ENCODE assay signal across 19 mouse cellular contexts in the genomic region with DNA sequence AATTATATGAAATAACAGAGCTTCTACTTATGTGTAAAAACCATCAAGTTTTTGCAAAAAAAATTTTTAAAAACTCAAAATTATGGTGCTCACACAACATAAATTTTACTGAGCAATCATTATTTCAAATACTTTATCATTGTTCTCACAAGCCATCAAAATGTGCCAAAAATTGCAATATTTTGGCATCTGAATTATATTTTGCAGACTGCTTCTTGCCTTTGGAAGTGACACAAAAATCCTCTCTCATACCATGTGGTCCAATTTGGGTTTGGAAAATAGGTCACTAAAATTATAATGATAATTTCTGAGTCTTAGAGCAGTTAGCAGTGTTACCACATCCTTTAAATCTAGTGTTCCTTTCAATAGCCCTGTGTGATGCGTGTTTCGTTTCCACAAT. TPM values are rescaled to one million over a fixed set of nuclear protein-coding genes. Genes with fewer than 3 reads are reported as not detected.
"Had no signal": no experiment of that assay in that cellular context is flagged by ENCODE, and none has a peak within 500 bp of the region (broad histone marks: within the 10 kb centered on the region; RNA-seq: fewer than 3 reads in every experiment).

No protein-coding gene starts in this region.

- H3K4me3 ChIP-seq: left cerebral cortex, adult 2 months; liver, embryonic 13.5 days had no signal

- H3K27ac ChIP-seq: left cerebral cortex, adult 2 months; liver, embryonic 13.5 days; stomach, postnatal 0 days had no signal

- DNase-seq: kidney, adult 9 months; kidney, postnatal 14 days; kidney, postnatal 4 days; layer of hippocampus, postnatal 36 days; liver, embryonic 13.5 days; lung, adult 2 months; lung, postnatal 14 days; lung, postnatal 4 days; midbrain, embryonic 14.5 days; right cerebral cortex, postnatal 14 days; right cerebral cortex, postnatal 4 days; thymus, adult 2 months; thymus, postnatal 14 days; thymus, postnatal 4 days had no signal

RNA-seq across cellular contexts. Expression of a gene that starts 9.9 kb away (rescaled TPM):
- total RNA-seq: liver, adult 2 months; megakaryocyte progenitor cell, adult 5-6 weeks; megakaryocyte-erythroid progenitor cell, adult 5-6 weeks had no signal

RNA-seq across cellular contexts. Expression of a gene that starts 10.1 kb away (rescaled TPM):
- total RNA-seq: liver, adult 2 months; megakaryocyte progenitor cell, adult 5-6 weeks; megakaryocyte-erythroid progenitor cell, adult 5-6 weeks had no signal
